Mouse (Mus musculus): ENCODE measurements around the gene Polr1c.

The Polr1c gene

GRCm38 (mm10) chr17:46265918-46266618 is 18.2 kb upstream of the Polr1c start:
- DNase-seq (ENCODE audit: low spot score) = peak; percentile 91

GRCm38 (mm10) chr17:46265502-46265901 is 17.6 kb upstream of the Polr1c start:
- no peak for DNase-seq (ENCODE audit: low spot score)

GRCm38 (mm10) chr17:46262201-46262694 is 14.4 kb upstream of the Polr1c start:
- no peak for DNase-seq (ENCODE audit: low spot score)

GRCm38 (mm10) chr17:46259675-46260074 is 11.8 kb upstream of the Polr1c start:
- DNase-seq (ENCODE audit: low spot score) = no peak

GRCm38 (mm10) chr17:46258279-46259053 is 10.6 kb upstream of the Polr1c start:
- no peak for DNase-seq (ENCODE audit: low spot score)

- no peak for DNase-seq (ENCODE audit: low spot score)
These were observed 7.3 kb upstream of the Polr1c start for GRCm38 (mm10) chr17:46255147-46255546.

- peak; percentile 41 for DNase-seq (ENCODE audit: low spot score)
These were observed 6.3 kb upstream of the Polr1c start for GRCm38 (mm10) chr17:46254106-46254505.

GRCm38 (mm10) chr17:46253452-46254084 is 5.7 kb upstream of the Polr1c start, which contains the start of gene Lrrc73:
Gene Lrrc73 (plus strand): TSS chr17:46253531.
- peak; percentile 94 for DNase-seq (ENCODE audit: low spot score)

GRCm38 (mm10) chr17:46252571-46253451 is 5.0 kb upstream of the Polr1c start:
- DNase-seq (ENCODE audit: low spot score) = peak; percentile 73

GRCm38 (mm10) chr17:46251174-46251573 is 3.3 kb upstream of the Polr1c start:
- no peak for DNase-seq (ENCODE audit: low spot score)

- no peak for DNase-seq (ENCODE audit: low spot score)
These were observed 302 bp upstream of the Polr1c start for GRCm38 (mm10) chr17:46248189-46248522.

- DNase-seq (ENCODE audit: low spot score) = no peak
These were observed 3.3 kb downstream of the Polr1c start for GRCm38 (mm10) chr17:46244579-46244978.

GRCm38 (mm10) chr17:46243624-46244023 is 4.2 kb downstream of the Polr1c start:
- no peak for DNase-seq (ENCODE audit: low spot score)

GRCm38 (mm10) chr17:46242993-46243392 is 4.9 kb downstream of the Polr1c start:
- DNase-seq (ENCODE audit: low spot score) = no peak

- no peak for DNase-seq (ENCODE audit: low spot score)
These were observed 5.6 kb downstream of the Polr1c start for GRCm38 (mm10) chr17:46242274-46242673.

- no peak for DNase-seq (ENCODE audit: low spot score)
These were observed 6.4 kb downstream of the Polr1c start for GRCm38 (mm10) chr17:46241471-46241870.

- DNase-seq (ENCODE audit: low spot score) = no peak
These were observed 8.2 kb downstream of the Polr1c start for GRCm38 (mm10) chr17:46239516-46240114.

GRCm38 (mm10) chr17:46237480-46237879 is 10.4 kb downstream of the Polr1c start:
- DNase-seq (ENCODE audit: low spot score) = no peak

- no peak for DNase-seq (ENCODE audit: low spot score)
These were observed 10.8 kb downstream of the Polr1c start for GRCm38 (mm10) chr17:46237079-46237478.

GRCm38 (mm10) chr17:46236067-46236466 is 11.8 kb downstream of the Polr1c start:
- no peak for DNase-seq (ENCODE audit: low spot score)

GRCm38 (mm10) chr17:46227576-46227975 is 20.3 kb downstream of the Polr1c start:
- no peak for DNase-seq (ENCODE audit: low spot score)

Data from retina, embryonic 14.5 days (tissue).